Mouse (Mus musculus) embryonic facial prominence, embryonic 14.5 days (tissue): ENCODE measurements around the gene Pitpna. TPM values are rescaled to one million over a fixed set of nuclear protein-coding genes. Genes with fewer than 3 reads are reported as not detected.
"Not testable (repeated sequence)": the region's sequence is repeated elsewhere in the genome, so short reads cannot be mapped to it uniquely, and the experiment has no call there.

Experiments
- ATAC-seq: fragments of 200-750 bp; cut with Nextera tagmentation; 2 replicates; pipeline ENCODE4 v1.8.0; 2017; ENCODE audit warnings: low read depth, moderate number of reproducible peaks, moderate TSS enrichment
- DNase-seq: peaks from one replicate; pipeline ENCODE4 v3.0.0-alpha.2; 2015; ENCODE audit warnings: low spot score
- H3K27ac ChIP-seq: fragments of 300-500 bp; sonication (generic); replicated peaks from 2 replicates; pipeline ENCODE4 v1.5.1; 2014; ENCODE audit warnings: low read depth, mild to moderate bottlenecking, low read length, moderate library complexity
- H3K27me3 ChIP-seq: fragments of 300-500 bp; sonication (generic); replicated peaks from 2 replicates; pipeline ENCODE4 v1.6.1; 2014; ENCODE audit warnings: low read length; ENCODE audit not compliant: control insufficient read depth, insufficient read depth
- H3K36me3 ChIP-seq: fragments of 300-500 bp; sonication (generic); 2 replicates; pipeline ENCODE4 v1.6.1; 2014; ENCODE audit warnings: low read length, mixed read lengths; ENCODE audit not compliant: control insufficient read depth, insufficient read depth
- H3K4me1 ChIP-seq: fragments of 300-500 bp; sonication (generic); 2 replicates; pipeline ENCODE4 v1.6.1; 2014; ENCODE audit warnings: antibody characterized with exemption, low read length; ENCODE audit not compliant: control insufficient read depth, insufficient read depth
- H3K4me2 ChIP-seq: fragments of 300-500 bp; sonication (generic); 2 replicates; pipeline ENCODE4 v1.6.1; 2014; ENCODE audit warnings: low read depth, mild to moderate bottlenecking, low read length, moderate library complexity, mixed read lengths
- H3K4me3 ChIP-seq: fragments of 300-500 bp; sonication (generic); 2 replicates; pipeline ENCODE4 v1.5.1; 2014; ENCODE audit warnings: low read depth, mild to moderate bottlenecking, low read length
- H3K9ac ChIP-seq: fragments of 300-500 bp; sonication (generic); 2 replicates; pipeline ENCODE4 v1.6.1; 2014; ENCODE audit warnings: low read depth, mild to moderate bottlenecking, low read length, moderate library complexity, mixed read lengths
- H3K9me3 ChIP-seq: fragments of 300-500 bp; sonication (generic); 2 replicates; pipeline ENCODE4 v1.6.1; 2016; ENCODE audit warnings: low read length; ENCODE audit not compliant: control insufficient read depth
- WGBS: fragments of 180-500 bp; shearing (Covaris S2); extraction: QIAGEN DNeasy Blood & Tissue Kit; methylation state at CpG from one replicate; pipeline ENCODE4 v1.1.7; 2014; 5-methylcytosine and 5-hydroxymethylcytosine counted together
- polyA plus RNA-seq: library from polyadenylated mRNA; unstranded; fragments of >200 nt; fragmentation: Nextera tagmentation; extraction: Ambion mirVana; gene quantifications from 2 replicates; pipeline ENCODE4 v1.2.1, GENCODE M21; 2014

Pitpna gene
- polyA plus RNA-seq, 1 experiment from 2014 or later = 86.3 TPM

- DNase-seq (no peak), ATAC-seq (no peak)
- WGBS = 68% methylated on average over 2 of the region's 2 CpGs
- Histone ChIP-seq H3K27ac (no peak overlapping the region), H3K9me3 (no peaks in the 10 kb centered on the region), H3K4me1 (no peaks in the 10 kb centered on the region), H3K9ac (no peak overlapping the region), H3K27me3 (no peaks in the 10 kb centered on the region), H3K4me2 (no peak overlapping the region), H3K36me3 (peaks cover 63% of the 10 kb centered on the region), H3K4me3 (no peak overlapping the region)
Measured at GRCm38 (mm10) chr11:75595404-75595803, 7.5 kb downstream of the Pitpna start.

- DNase-seq (no peak), ATAC-seq (no peak)
- no peaks in the 10 kb centered on the region for H3K4me1 ChIP-seq
- H3K27me3 ChIP-seq = no peaks in the 10 kb centered on the region
- no peak overlapping the region for H3K9ac ChIP-seq
- H3K9me3 ChIP-seq = no peaks in the 10 kb centered on the region
- WGBS = 66% methylated on average over 7 of the region's 7 CpGs
- H3K27ac ChIP-seq = no peak overlapping the region
- no peak overlapping the region for H3K4me3 ChIP-seq
- peaks cover 67% of the 10 kb centered on the region for H3K36me3 ChIP-seq
- H3K4me2 ChIP-seq = no peak overlapping the region
Measured at GRCm38 (mm10) chr11:75595816-75596215, 7.9 kb downstream of the Pitpna start.

- H3K4me1 ChIP-seq = no peaks in the 10 kb centered on the region
- no peaks in the 10 kb centered on the region for H3K27me3 ChIP-seq
- H3K9me3 ChIP-seq = no peaks in the 10 kb centered on the region
- H3K4me3 ChIP-seq = no peak overlapping the region
- no peak for ATAC-seq
- no peak overlapping the region for H3K27ac ChIP-seq
- 79% methylated on average over 3 of the region's 3 CpGs for WGBS
- H3K9ac ChIP-seq = no peak overlapping the region
- no peak overlapping the region for H3K4me2 ChIP-seq
- no peak for DNase-seq
- H3K36me3 ChIP-seq = peaks cover 77% of the 10 kb centered on the region
Measured at GRCm38 (mm10) chr11:75596726-75597255, 8.9 kb downstream of the Pitpna start.

GRCm38 (mm10) chr11:75598004-75598403 lies 10.1 kb downstream of the Pitpna start:
- no peak for DNase-seq
- WGBS = 91% methylated on average over 6 of the region's 6 CpGs

GRCm38 (mm10) chr11:75599802-75600201 lies 11.9 kb downstream of the Pitpna start:
- H3K9ac ChIP-seq, H3K27ac ChIP-seq, H3K4me2 ChIP-seq, H3K4me1 ChIP-seq, H3K4me3 ChIP-seq, ATAC-seq, H3K9me3 ChIP-seq, H3K27me3 ChIP-seq, DNase-seq: not testable (repeated sequence)
- 93% methylated on average over 16 of the region's 17 CpGs for WGBS
- H3K36me3 ChIP-seq = peaks cover 75% of the 10 kb centered on the region

More at GRCm38 (mm10) chr11:75598004-75598403, 10.1 kb downstream of the Pitpna start:
- Histone ChIP-seq H3K36me3 (peaks cover 79% of the 10 kb centered on the region), H3K4me1 (no peaks in the 10 kb centered on the region), H3K9ac (no peak overlapping the region), H3K27ac (no peak overlapping the region; the same call in 1 of the 2 replicates), H3K9me3 (no peaks in the 10 kb centered on the region), H3K27me3 (no peaks in the 10 kb centered on the region), H3K4me2 (no peak overlapping the region), H3K4me3 (no peak overlapping the region)
- ATAC-seq = no peak

- Histone ChIP-seq H3K4me3 (no peak overlapping the region), H3K4me1 (no peaks in the 10 kb centered on the region), H3K36me3 (peaks cover 82% of the 10 kb centered on the region), H3K9ac (no peak overlapping the region), H3K4me2 (no peak overlapping the region), H3K27me3 (no peaks in the 10 kb centered on the region), H3K27ac (no peak overlapping the region), H3K9me3 (no peaks in the 10 kb centered on the region)
- DNase-seq (no peak), ATAC-seq (no peak)
- WGBS = 91% methylated on average over 5 of the region's 5 CpGs
Measured at GRCm38 (mm10) chr11:75604826-75605225, 16.9 kb downstream of the Pitpna start.

GRCm38 (mm10) chr11:75605318-75605717 lies 17.4 kb downstream of the Pitpna start:
- H3K27me3 ChIP-seq = no peaks in the 10 kb centered on the region
- no peaks in the 10 kb centered on the region for H3K9me3 ChIP-seq
- DNase-seq = no peak
- H3K4me1 ChIP-seq = no peaks in the 10 kb centered on the region
- no peak overlapping the region for H3K27ac ChIP-seq
- no peak for ATAC-seq
- no peak overlapping the region for H3K4me2 ChIP-seq
- no peak overlapping the region for H3K4me3 ChIP-seq
- H3K9ac ChIP-seq = no peak overlapping the region
- H3K36me3 ChIP-seq = peaks cover 82% of the 10 kb centered on the region
- WGBS = 47% methylated on average over 1 of the region's 1 CpGs

- Histone ChIP-seq H3K4me1 (no peaks in the 10 kb centered on the region), H3K27me3 (no peaks in the 10 kb centered on the region), H3K9me3 (no peaks in the 10 kb centered on the region), H3K4me3 (no peak overlapping the region), H3K4me2 (no peak overlapping the region), H3K36me3 (peaks cover 82% of the 10 kb centered on the region), H3K9ac (no peak overlapping the region), H3K27ac (no peak overlapping the region)
- DNase-seq = no peak
- 93% methylated on average over 5 of the region's 5 CpGs for WGBS
- ATAC-seq = no peak
Measured at GRCm38 (mm10) chr11:75608776-75609175, 20.9 kb downstream of the Pitpna start.

GRCm38 (mm10) chr11:75610021-75610420 lies 22.1 kb downstream of the Pitpna start:
- WGBS = 82% methylated on average over 2 of the region's 2 CpGs
- Histone ChIP-seq H3K27me3 (no peaks in the 10 kb centered on the region), H3K4me1 (no peaks in the 10 kb centered on the region), H3K27ac (no peak overlapping the region), H3K4me2 (no peak overlapping the region), H3K4me3 (no peak overlapping the region), H3K9ac (no peak overlapping the region), H3K36me3 (peaks cover 84% of the 10 kb centered on the region), H3K9me3 (no peaks in the 10 kb centered on the region)
- ATAC-seq (no peak), DNase-seq (no peak)
